Mouse (Mus musculus) liver, embryonic 13.5 days (tissue): Measurements from ENCODE around the gene Cdkl5. TPM values are rescaled to one million over a fixed set of nuclear protein-coding genes. Genes with fewer than 3 reads are reported as not detected.

Experiments used
- ATAC-seq: fragments of 200-750 bp; cut with Nextera tagmentation; 2 replicates; pipeline ENCODE4 v1.8.0; 2017; ENCODE audit warnings: low read depth, mild to moderate bottlenecking, moderate number of reproducible peaks, moderate library complexity
- DNase-seq: peaks from one replicate; pipeline ENCODE4 v3.0.0; 2022
- H3K27ac ChIP-seq: fragments of 300-500 bp; sonication (generic); 2 replicates; pipeline ENCODE4 v1.5.1; 2015; ENCODE audit warnings: moderate library complexity, mild to moderate bottlenecking, inconsistent platforms
- H3K27me3 ChIP-seq: fragments of 300-500 bp; sonication (generic); 2 replicates; pipeline ENCODE4 v1.6.1; 2015; ENCODE audit warnings: mild to moderate bottlenecking, inconsistent platforms
- H3K36me3 ChIP-seq: fragments of 300-500 bp; sonication (generic); 2 replicates; pipeline ENCODE4 v1.6.1; 2015; ENCODE audit warnings: mild to moderate bottlenecking, inconsistent platforms
- H3K4me1 ChIP-seq: fragments of 300-500 bp; sonication (generic); replicated peaks from 2 replicates; pipeline ENCODE4 v1.6.1; 2015; ENCODE audit warnings: inconsistent platforms
- H3K4me2 ChIP-seq: fragments of 300-500 bp; sonication (generic); 2 replicates; pipeline ENCODE4 v1.6.1; 2015; ENCODE audit warnings: inconsistent platforms, mild to moderate bottlenecking, moderate library complexity
- H3K4me3 ChIP-seq: fragments of 300-500 bp; sonication (generic); replicated peaks from 2 replicates; pipeline ENCODE4 v1.5.1; 2015; ENCODE audit warnings: mild to moderate bottlenecking, inconsistent platforms
- H3K9ac ChIP-seq: fragments of 300-500 bp; sonication (generic); 2 replicates; pipeline ENCODE4 v1.6.1; 2015; ENCODE audit warnings: mild to moderate bottlenecking, inconsistent platforms
- H3K9me3 ChIP-seq: fragments of 300-500 bp; sonication (generic); replicated peaks from 2 replicates; pipeline ENCODE4 v1.6.1; 2016; ENCODE audit warnings: inconsistent platforms
- WGBS: fragments of 180-500 bp; shearing (Covaris S2); methylation state at CpG from one replicate; pipeline ENCODE4 v1.1.7; 2015; ENCODE audit not compliant: insufficient replicate concordance; 5-methylcytosine and 5-hydroxymethylcytosine counted together
- polyA plus RNA-seq: library from polyadenylated mRNA; unstranded; fragments of >200 nt; fragmentation: Nextera tagmentation; extraction: Ambion mirVana; gene quantifications from 2 replicates; pipeline ENCODE4 v1.2.1, GENCODE M21; 2015

The Cdkl5 gene
- polyA plus RNA-seq, 1 experiment from 2014 or later, result 0.23 TPM

DNA sequence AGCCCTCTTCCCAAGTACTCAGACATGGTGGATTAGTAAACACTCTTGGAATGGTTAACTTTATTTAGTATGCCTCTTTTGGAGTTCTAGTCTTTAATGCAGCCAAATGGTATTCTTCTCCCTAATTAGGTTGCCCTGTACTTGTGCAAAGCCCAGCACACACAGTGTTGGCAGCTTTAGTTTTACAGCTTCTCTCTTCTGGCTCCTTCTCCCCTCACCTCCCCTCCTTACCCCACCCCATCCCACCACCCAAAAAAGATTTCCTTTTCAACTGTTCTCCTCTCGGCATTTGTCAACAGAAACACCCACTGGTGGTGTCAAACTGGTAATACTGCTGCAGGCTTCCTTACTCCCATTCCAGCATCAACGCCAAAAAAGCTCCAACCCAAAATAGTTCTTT, 1.8 kb downstream of the Cdkl5 start:
- Histone ChIP-seq H3K9ac (no peak overlapping the region), H3K27ac (no peak overlapping the region), H3K36me3 (no peaks in the 10 kb centered on the region), H3K9me3 (no peaks in the 10 kb centered on the region), H3K4me2 (no peak overlapping the region), H3K4me1 (no peaks in the 10 kb centered on the region), H3K4me3 (no peak overlapping the region), H3K27me3 (no peaks in the 10 kb centered on the region; the same call in 1 of the 2 replicates)
- WGBS, result 43% methylated on average over 2 of the region's 2 CpGs
- DNase-seq, result no peak
- no peak for ATAC-seq

DNA sequence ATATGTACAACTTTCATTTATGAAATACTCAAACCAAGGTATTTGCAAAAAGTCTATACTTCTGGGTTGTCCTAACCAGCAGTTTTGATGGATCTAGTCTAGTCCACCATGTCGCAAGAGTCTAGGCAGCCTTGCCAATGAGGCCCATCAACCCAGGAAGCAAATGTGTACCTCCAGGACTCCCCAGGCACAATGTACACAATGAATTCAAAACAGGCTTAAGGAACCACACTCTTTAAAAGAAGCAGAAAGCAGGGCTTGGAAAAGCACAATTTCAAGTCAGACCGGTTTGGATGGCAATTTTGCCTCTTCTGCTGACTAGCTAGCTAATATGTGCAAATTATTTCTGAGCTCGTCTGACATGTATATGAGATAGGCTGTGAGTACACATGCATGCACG, 4.2 kb downstream of the Cdkl5 start:
- WGBS, result 63% methylated on average over 4 of the region's 4 CpGs
- Histone ChIP-seq H3K27ac (no peak overlapping the region), H3K4me1 (no peaks in the 10 kb centered on the region), H3K9me3 (no peaks in the 10 kb centered on the region), H3K4me2 (no peak overlapping the region), H3K4me3 (no peak overlapping the region), H3K27me3 (no peaks in the 10 kb centered on the region; the same call in 1 of the 2 replicates), H3K9ac (no peak overlapping the region), H3K36me3 (no peaks in the 10 kb centered on the region)
- no peak for ATAC-seq
- DNase-seq, result no peak

DNA sequence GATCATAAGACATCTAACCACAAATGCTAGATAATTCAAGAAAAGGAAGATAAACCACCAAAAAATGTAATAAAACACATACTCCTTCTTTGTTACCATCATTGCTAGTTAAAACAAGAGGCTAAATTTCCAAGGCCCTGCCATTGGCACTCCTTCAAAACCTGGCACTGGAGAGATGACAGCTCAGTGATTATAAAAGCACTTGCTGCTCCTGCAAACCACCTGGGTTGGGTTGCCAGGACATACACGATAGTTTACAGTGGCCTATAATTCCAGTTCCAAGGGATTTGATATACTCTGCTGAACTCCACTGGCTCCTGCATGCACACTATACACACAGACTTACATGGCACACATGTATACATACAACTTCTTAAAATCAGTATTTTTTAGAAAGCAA, 16.6 kb downstream of the Cdkl5 start:
- no peak for ATAC-seq
- no peaks in the 10 kb centered on the region for H3K36me3 ChIP-seq
- H3K9me3 ChIP-seq, result no peaks in the 10 kb centered on the region
- no peak overlapping the region for H3K4me2 ChIP-seq
- no peak overlapping the region for H3K9ac ChIP-seq
- WGBS, result 69% methylated on average over 1 of the region's 1 CpGs
- H3K27ac ChIP-seq, result no peak overlapping the region
- DNase-seq, result no peak
- H3K27me3 ChIP-seq, result no peaks in the 10 kb centered on the region
- no peaks in the 10 kb centered on the region for H3K4me1 ChIP-seq
- H3K4me3 ChIP-seq, result no peak overlapping the region

DNA sequence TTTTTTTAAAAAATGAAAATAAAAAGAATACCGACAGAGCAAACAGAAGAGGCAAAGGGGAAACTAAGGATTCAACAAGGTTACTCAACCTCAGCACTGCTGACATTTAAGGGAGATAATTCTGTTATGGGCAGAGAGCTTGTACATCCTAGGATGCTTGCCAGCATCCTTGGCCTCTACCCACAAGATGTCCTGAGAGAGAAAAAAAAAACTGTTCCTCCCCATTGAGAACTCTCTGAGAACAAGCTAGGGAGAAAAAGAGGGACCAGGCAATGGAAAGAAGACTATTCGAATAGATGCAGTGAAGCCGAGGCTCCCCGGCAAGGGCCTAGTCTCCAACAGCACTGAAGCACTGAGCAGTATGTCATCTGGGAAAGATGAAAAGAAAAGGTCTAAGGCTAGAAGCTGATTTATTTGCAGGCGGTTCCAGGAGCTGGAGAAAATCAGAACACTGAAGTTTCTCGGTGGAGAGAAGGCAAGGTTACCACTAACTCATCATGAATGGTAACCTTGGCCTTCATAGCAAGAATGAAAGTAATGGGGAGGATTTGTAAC, 22.4 kb downstream of the Cdkl5 start:
- Histone ChIP-seq H3K27ac (no peak overlapping the region), H3K36me3 (no peaks in the 10 kb centered on the region), H3K9ac (no peak overlapping the region), H3K4me2 (no peak overlapping the region), H3K27me3 (no peaks in the 10 kb centered on the region), H3K9me3 (no peaks in the 10 kb centered on the region), H3K4me1 (no peaks in the 10 kb centered on the region), H3K4me3 (no peak overlapping the region)
- 76% methylated on average over 6 of the region's 6 CpGs for WGBS
- no peak for ATAC-seq
- DNase-seq, result no peak

DNA sequence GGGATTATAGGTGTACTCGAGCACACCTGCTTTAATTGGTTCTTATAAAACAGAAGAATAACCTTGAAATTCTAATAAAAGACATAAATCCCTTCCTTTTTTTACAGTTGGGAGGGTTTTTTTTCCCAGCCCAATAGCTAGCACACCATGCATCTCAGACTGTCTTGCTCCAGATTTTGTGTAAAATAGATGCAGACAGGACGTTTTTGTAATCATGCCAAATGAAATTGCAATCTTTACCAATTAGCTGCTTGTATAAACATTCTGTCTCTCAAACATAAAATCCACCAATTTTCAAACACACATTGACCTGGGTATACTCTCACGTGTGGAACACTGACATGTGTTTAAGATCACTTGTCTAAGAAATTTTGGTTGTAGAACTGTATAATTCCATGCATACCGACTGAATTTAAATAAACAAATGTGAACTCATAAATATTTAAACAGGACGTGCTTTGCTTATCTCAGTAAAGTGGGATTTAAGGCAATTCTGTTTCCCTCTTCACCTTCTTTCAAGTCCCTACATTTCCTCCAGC, 35.8 kb downstream of the Cdkl5 start:
- 51% methylated on average over 5 of the region's 5 CpGs for WGBS

DNA sequence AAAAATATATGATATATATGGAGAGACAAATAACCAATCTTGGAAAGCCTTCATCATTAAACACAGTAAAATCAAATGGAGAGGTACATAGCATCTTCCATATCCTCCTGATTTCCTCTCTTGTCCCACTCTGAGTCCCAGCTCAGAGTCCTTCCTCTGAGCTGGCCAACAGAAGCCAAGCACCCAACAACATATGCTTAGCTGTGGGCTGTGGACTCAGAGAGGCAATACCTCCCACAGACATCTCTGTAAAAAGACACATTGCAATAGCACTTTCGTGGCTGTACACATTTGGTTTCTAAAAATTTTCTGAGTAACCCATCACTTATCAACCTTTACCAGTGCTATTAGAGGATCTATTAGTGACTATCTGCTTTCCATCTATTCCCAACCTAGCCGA, 44.9 kb downstream of the Cdkl5 start:
- H3K9ac ChIP-seq, result no peak overlapping the region
- H3K4me3 ChIP-seq, result no peak overlapping the region
- WGBS, result 61% methylated on average over 2 of the region's 2 CpGs
- no peak overlapping the region for H3K4me2 ChIP-seq
- H3K9me3 ChIP-seq, result no peaks in the 10 kb centered on the region
- no peaks in the 10 kb centered on the region for H3K36me3 ChIP-seq
- H3K4me1 ChIP-seq, result no peaks in the 10 kb centered on the region
- no peak for ATAC-seq
- DNase-seq, result no peak
- H3K27ac ChIP-seq, result no peak overlapping the region
- no peaks in the 10 kb centered on the region for H3K27me3 ChIP-seq

More for the DNA sequence above, 35.8 kb downstream of the Cdkl5 start:
- Histone ChIP-seq H3K36me3 (no peaks in the 10 kb centered on the region), H3K4me2 (no peak overlapping the region), H3K27me3 (no peaks in the 10 kb centered on the region), H3K27ac (no peak overlapping the region), H3K9me3 (no peaks in the 10 kb centered on the region), H3K4me3 (no peak overlapping the region), H3K9ac (no peak overlapping the region), H3K4me1 (no peaks in the 10 kb centered on the region)
- ATAC-seq (no peak), DNase-seq (no peak)

DNA sequence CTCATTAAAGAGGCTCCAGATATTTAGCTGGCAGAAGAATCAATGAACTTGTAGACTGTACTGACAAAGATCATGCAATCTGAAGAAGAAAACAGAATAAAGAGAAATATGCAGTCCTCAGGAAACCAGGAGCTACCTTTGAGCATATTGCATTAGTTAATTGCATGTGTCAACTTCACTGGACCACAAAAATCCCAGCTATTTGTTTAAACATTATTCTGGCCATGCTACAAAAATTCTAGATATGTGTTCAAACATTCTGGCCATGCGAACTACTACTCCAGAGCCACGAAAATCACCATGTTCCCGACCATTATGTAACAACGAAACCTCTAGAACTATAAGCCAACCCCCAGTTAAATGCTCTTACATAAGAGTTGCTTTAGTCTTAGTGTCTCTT, 49.8 kb downstream of the Cdkl5 start:
- H3K36me3 ChIP-seq, result no peaks in the 10 kb centered on the region
- H3K9me3 ChIP-seq, result no peaks in the 10 kb centered on the region
- no peak overlapping the region for H3K27ac ChIP-seq
- no peaks in the 10 kb centered on the region for H3K4me1 ChIP-seq
- H3K4me3 ChIP-seq, result no peak overlapping the region
- no peak for DNase-seq
- no peak overlapping the region for H3K9ac ChIP-seq
- H3K4me2 ChIP-seq, result no peak overlapping the region
- no peak for ATAC-seq
- WGBS, result 68% methylated on average over 4 of the region's 4 CpGs
- H3K27me3 ChIP-seq, result no peaks in the 10 kb centered on the region

DNA sequence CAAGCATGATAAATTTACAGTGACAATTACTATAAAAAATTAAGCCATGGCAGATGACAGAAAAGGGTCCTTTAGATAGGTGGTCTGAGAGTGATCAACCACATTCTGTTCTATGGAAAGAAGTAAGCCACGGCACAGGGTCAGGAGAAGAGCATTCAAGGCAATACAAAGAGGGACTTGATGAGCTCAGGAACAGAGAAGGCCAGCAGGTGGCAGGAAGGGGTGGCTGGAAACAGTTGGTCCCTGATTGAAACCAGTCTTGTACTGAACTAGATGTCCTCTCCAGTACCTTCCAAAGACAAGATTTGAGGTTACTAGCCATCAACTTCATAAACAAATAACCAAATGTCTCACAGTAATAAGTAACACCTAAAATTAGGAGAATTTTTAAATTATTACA, 59.0 kb downstream of the Cdkl5 start:
- H3K4me2 ChIP-seq, result no peak overlapping the region
- DNase-seq (no peak), ATAC-seq (peak; percentile 29; the same call in 1 of the 2 replicates)
- H3K4me3 ChIP-seq, result no peak overlapping the region
- no peak overlapping the region for H3K9ac ChIP-seq
- no peaks in the 10 kb centered on the region for H3K9me3 ChIP-seq
- no peaks in the 10 kb centered on the region for H3K4me1 ChIP-seq
- 46% methylated on average over 1 of the region's 1 CpGs for WGBS
- H3K27me3 ChIP-seq, result no peaks in the 10 kb centered on the region
- H3K27ac ChIP-seq, result no peak overlapping the region
- no peaks in the 10 kb centered on the region for H3K36me3 ChIP-seq

DNA sequence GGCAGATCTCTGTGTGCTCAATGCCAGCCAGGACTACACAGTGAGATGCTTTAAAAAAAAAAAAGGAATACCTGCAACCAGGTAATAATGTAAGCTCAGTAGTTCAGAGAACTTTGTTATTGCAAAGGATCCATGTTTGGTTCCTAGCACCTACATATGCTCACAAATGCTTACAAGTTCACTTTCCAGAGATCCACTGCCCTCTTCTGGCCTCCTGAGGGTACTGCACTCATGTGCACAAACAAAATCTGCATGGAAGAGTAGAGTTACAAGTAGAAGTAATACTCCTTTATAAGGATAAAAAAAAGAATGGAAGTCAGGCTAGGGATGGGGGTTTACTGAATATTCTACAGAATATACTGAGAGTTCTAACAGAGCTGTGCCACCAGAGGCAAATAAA, 63.8 kb downstream of the Cdkl5 start:
- H3K4me1 ChIP-seq, result no peaks in the 10 kb centered on the region
- H3K4me3 ChIP-seq, result no peak overlapping the region
- no peak for DNase-seq
- H3K4me2 ChIP-seq, result no peak overlapping the region
- H3K27me3 ChIP-seq, result no peaks in the 10 kb centered on the region
- H3K27ac ChIP-seq, result no peak overlapping the region
- no peak overlapping the region for H3K9ac ChIP-seq
- H3K36me3 ChIP-seq, result no peaks in the 10 kb centered on the region
- ATAC-seq, result no peak
- H3K9me3 ChIP-seq, result no peaks in the 10 kb centered on the region

DNA sequence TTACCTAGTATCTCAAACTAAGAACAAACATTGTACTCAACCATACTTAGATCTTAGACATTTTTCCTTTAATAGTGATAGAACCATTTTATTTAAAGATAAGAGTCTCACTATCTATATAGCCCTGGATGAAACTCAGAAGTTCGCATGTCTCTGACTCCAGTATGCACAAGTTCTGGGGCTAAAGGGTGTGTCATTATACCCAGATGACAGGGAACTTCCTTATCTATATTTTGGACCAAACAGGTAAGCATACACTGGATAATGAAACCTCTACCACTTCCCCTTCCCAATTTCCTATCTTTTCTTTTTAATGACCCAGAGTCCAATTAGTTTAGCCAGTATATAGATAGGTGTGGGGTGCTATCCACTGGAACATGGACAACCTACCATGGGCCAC, 65.6 kb downstream of the Cdkl5 start:
- Histone ChIP-seq H3K4me2 (no peak overlapping the region), H3K36me3 (no peaks in the 10 kb centered on the region), H3K9ac (no peak overlapping the region), H3K9me3 (no peaks in the 10 kb centered on the region), H3K27ac (no peak overlapping the region), H3K27me3 (no peaks in the 10 kb centered on the region), H3K4me1 (no peaks in the 10 kb centered on the region), H3K4me3 (no peak overlapping the region)
- ATAC-seq, result peak; percentile 61; the same call in 1 of the 2 replicates
- DNase-seq, result no peak
- WGBS, result 41% methylated on average over 1 of the region's 1 CpGs

DNA sequence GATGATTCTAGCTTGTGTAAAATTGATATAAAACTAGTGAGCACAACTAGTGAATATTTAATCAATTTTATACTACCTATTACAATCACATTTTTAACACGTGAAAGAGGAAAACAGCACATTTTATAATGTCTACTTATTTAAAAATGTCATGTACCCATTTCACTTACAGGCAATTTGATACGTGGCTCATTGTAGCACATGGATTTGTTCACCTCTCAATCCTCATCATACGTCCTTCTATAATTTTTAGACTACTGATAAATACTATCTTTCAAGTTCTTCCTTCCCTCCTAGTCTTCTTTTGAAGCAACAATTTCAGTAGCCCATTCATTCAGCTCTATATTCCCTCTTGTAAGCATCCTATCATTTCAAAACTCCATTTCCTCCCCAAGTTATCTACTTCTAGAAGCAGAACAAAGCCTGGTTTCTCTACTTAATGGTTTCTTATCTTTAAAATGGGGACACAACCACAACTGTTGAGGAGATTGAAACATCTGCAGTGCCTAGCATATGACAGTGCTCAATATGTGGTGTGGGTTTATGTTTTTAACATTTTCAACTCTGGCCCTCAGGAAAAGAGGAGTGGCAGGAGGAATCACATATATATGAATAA, 75.4 kb downstream of the Cdkl5 start:
- ATAC-seq (no peak), DNase-seq (no peak)
- no peaks in the 10 kb centered on the region for H3K36me3 ChIP-seq
- 35% methylated on average over 3 of the region's 3 CpGs for WGBS
- no peak overlapping the region for H3K4me3 ChIP-seq
- H3K9ac ChIP-seq, result no peak overlapping the region
- no peak overlapping the region for H3K4me2 ChIP-seq
- no peaks in the 10 kb centered on the region for H3K4me1 ChIP-seq
- no peaks in the 10 kb centered on the region for H3K27me3 ChIP-seq
- no peaks in the 10 kb centered on the region for H3K9me3 ChIP-seq
- no peak overlapping the region for H3K27ac ChIP-seq

DNA sequence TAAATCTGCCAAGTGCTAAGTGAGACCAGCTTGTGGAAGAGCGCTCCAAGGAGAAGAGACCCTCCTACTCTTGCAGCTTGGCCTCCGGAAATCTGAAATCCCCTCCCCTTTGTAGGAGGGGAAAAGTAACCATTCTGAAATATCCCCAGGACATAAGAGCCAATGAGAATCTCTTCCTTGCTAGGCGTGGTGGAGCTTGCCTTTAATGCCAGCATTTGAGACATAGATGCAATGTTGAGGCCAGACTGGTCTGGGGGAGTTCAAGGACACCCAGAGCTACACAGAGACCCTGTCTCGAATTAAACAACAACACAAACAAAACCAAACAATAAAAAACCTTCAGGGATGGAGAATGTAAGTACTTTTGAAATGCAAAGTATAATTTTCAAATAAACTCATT, 87.6 kb downstream of the Cdkl5 start, which contains the start of gene Gja6:
TSS of gene Gja6 (minus strand) at position 101 of the 400 bp plus-strand sequence.
- Histone ChIP-seq H3K9ac (no peak within 1 kb of the TSS), H3K4me1 (peaks cover 18% of the 10 kb centered on the region), H3K36me3 (no peaks in the 10 kb centered on the region), H3K9me3 (no peaks in the 10 kb centered on the region), H3K4me3 (no peak within 1 kb of the TSS), H3K4me2 (no peak within 1 kb of the TSS), H3K27me3 (no peaks in the 10 kb centered on the region), H3K27ac (no peak within 1 kb of the TSS)
- 51% methylated on average over 4 of the region's 4 CpGs for WGBS
- ATAC-seq (no peak), DNase-seq (no peak)
